Mouse (Mus musculus) forebrain, embryonic 12.5 days (tissue): ENCODE results near the gene Gli3. TPM values are rescaled to one million over a fixed set of nuclear protein-coding genes. Genes with fewer than 3 reads are reported as not detected.

Experiments used
- ATAC-seq: fragments of 200-750 bp; cut with Nextera tagmentation; 2 replicates; pipeline ENCODE4 v1.8.0; 2017; ENCODE audit warnings: moderate TSS enrichment; ENCODE audit not compliant: low FRiP score
- H3K27ac ChIP-seq: fragments of 300-500 bp; sonication (generic); 2 replicates; pipeline ENCODE4 v1.5.1; 2016; ENCODE audit warnings: mild to moderate bottlenecking
- H3K27me3 ChIP-seq: fragments of 300-500 bp; sonication (generic); 2 replicates; pipeline ENCODE4 v1.6.1; 2016; ENCODE audit warnings: mild to moderate bottlenecking
- H3K36me3 ChIP-seq: fragments of 300-500 bp; sonication (generic); replicated peaks from 2 replicates; pipeline ENCODE4 v1.6.1; 2016; ENCODE audit warnings: mild to moderate bottlenecking
- H3K4me1 ChIP-seq: fragments of 300-500 bp; sonication (generic); 2 replicates; pipeline ENCODE4 v1.6.1; 2016
- H3K4me2 ChIP-seq: fragments of 300-500 bp; sonication (generic); 2 replicates; pipeline ENCODE4 v1.6.1; 2016; ENCODE audit warnings: mild to moderate bottlenecking, moderate library complexity
- H3K4me3 ChIP-seq: fragments of 300-500 bp; sonication (generic); replicated peaks from 2 replicates; pipeline ENCODE4 v1.5.1; 2016; ENCODE audit warnings: mild to moderate bottlenecking
- H3K9ac ChIP-seq: fragments of 300-500 bp; sonication (generic); 2 replicates; pipeline ENCODE4 v1.6.1; 2016; ENCODE audit warnings: mild to moderate bottlenecking
- H3K9me3 ChIP-seq: fragments of 300-500 bp; sonication (generic); 2 replicates; pipeline ENCODE4 v1.6.1; 2016
- WGBS: fragments of 180-500 bp; shearing (Covaris S2); methylation state at CpG from one replicate; pipeline ENCODE4 v1.1.7; 2016; 5-methylcytosine and 5-hydroxymethylcytosine counted together
- polyA plus RNA-seq: library from polyadenylated mRNA; unstranded; fragments of >200 nt; fragmentation: Nextera tagmentation; extraction: Ambion mirVana; gene quantifications from 2 replicates; pipeline ENCODE4 v1.2.1, GENCODE M21; 2016

The Gli3 gene
- polyA plus RNA-seq, 1 experiment from 2014 or later: 48.2 TPM

- no peak overlapping the region for H3K9ac ChIP-seq
- no peak overlapping the region for H3K27ac ChIP-seq
- H3K36me3 ChIP-seq: peaks cover 10% of the 10 kb centered on the region; the same call in 1 of the 2 replicates
- no peaks in the 10 kb centered on the region for H3K27me3 ChIP-seq
- no peaks in the 10 kb centered on the region for H3K4me1 ChIP-seq
- no peak overlapping the region for H3K4me3 ChIP-seq
- no peaks in the 10 kb centered on the region for H3K9me3 ChIP-seq
- H3K4me2 ChIP-seq: no peak overlapping the region
- 85% methylated on average over 4 of the region's 4 CpGs for WGBS
- ATAC-seq: peak; percentile 73; the same call in 1 of the 2 replicates
These were observed 214.2 kb downstream of the Gli3 start for GRCm38 (mm10) chr13:15677106-15677760.

- 94% methylated on average over 1 of the region's 1 CpGs for WGBS
- no peaks in the 10 kb centered on the region for H3K4me1 ChIP-seq
- no peak for ATAC-seq
- H3K4me3 ChIP-seq: no peak overlapping the region
- H3K36me3 ChIP-seq: peaks cover 6% of the 10 kb centered on the region; the same call in 1 of the 2 replicates
- no peaks in the 10 kb centered on the region for H3K27me3 ChIP-seq
- H3K9ac ChIP-seq: no peak overlapping the region
- H3K27ac ChIP-seq: no peak overlapping the region
- no peaks in the 10 kb centered on the region for H3K9me3 ChIP-seq
- H3K4me2 ChIP-seq: no peak overlapping the region
These were observed 218.5 kb downstream of the Gli3 start for GRCm38 (mm10) chr13:15681530-15681929.

GRCm38 (mm10) chr13:15683006-15683405 lies 220.0 kb downstream of the Gli3 start:
- WGBS: 75% methylated on average over 1 of the region's 1 CpGs
- no peak for ATAC-seq

GRCm38 (mm10) chr13:15688074-15688825 lies 225.2 kb downstream of the Gli3 start:
- 68% methylated on average over 6 of the region's 6 CpGs for WGBS
- Histone ChIP-seq H3K27ac (no peak overlapping the region), H3K4me3 (no peak overlapping the region), H3K4me1 (peaks cover 4% of the 10 kb centered on the region; the same call in 1 of the 2 replicates), H3K4me2 (no peak overlapping the region), H3K9ac (no peak overlapping the region), H3K27me3 (no peaks in the 10 kb centered on the region), H3K36me3 (no peaks in the 10 kb centered on the region), H3K9me3 (no peaks in the 10 kb centered on the region)
- no peak for ATAC-seq

More at GRCm38 (mm10) chr13:15683006-15683405, 220.0 kb downstream of the Gli3 start:
- H3K9me3 ChIP-seq: no peaks in the 10 kb centered on the region
- no peak overlapping the region for H3K4me2 ChIP-seq
- H3K9ac ChIP-seq: no peak overlapping the region
- no peak overlapping the region for H3K4me3 ChIP-seq
- H3K27ac ChIP-seq: no peak overlapping the region
- H3K27me3 ChIP-seq: no peaks in the 10 kb centered on the region
- H3K36me3 ChIP-seq: peaks cover 6% of the 10 kb centered on the region; the same call in 1 of the 2 replicates
- no peaks in the 10 kb centered on the region for H3K4me1 ChIP-seq

DNA sequence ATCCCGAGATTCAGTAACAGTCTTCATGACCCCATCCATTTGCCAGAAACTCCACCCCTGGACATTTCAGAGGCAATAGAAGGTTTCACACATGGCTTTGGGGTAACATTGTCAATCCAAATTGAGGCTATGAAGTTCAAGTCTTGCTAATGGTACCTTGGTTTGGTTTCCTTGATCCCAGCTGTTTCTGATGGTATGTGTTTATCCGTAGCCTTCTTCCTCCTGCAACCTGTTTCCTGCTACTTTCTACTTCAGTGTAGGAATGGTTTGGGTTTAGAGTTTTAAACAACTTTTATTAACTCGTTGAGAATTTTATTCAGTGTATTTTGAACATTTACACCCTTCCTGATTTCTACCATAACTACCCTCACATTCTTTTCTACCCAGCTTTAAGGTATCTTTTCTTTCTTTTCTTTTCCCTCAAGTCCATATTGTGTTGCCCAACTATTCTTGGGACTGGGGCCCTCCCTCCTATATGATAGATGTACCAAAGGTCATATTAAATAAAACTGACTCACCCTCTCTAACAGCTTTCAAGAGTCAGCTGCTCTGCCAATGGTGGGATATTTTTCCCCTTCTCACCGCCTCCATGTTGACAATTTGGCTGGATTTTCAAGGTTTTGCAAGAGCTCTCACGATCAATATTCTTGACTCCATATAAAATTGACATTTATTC lies 225.9 kb downstream of the Gli3 start:
- no peaks in the 10 kb centered on the region for H3K36me3 ChIP-seq
- H3K27me3 ChIP-seq: no peaks in the 10 kb centered on the region
- no peak overlapping the region for H3K27ac ChIP-seq
- peaks cover 4% of the 10 kb centered on the region; the same call in 1 of the 2 replicates for H3K4me1 ChIP-seq
- H3K4me3 ChIP-seq: no peak overlapping the region
- WGBS: 92% methylated on average over 5 of the region's 5 CpGs
- no peak for ATAC-seq
- H3K9me3 ChIP-seq: no peaks in the 10 kb centered on the region
- no peak overlapping the region for H3K9ac ChIP-seq
- H3K4me2 ChIP-seq: no peak overlapping the region

DNA sequence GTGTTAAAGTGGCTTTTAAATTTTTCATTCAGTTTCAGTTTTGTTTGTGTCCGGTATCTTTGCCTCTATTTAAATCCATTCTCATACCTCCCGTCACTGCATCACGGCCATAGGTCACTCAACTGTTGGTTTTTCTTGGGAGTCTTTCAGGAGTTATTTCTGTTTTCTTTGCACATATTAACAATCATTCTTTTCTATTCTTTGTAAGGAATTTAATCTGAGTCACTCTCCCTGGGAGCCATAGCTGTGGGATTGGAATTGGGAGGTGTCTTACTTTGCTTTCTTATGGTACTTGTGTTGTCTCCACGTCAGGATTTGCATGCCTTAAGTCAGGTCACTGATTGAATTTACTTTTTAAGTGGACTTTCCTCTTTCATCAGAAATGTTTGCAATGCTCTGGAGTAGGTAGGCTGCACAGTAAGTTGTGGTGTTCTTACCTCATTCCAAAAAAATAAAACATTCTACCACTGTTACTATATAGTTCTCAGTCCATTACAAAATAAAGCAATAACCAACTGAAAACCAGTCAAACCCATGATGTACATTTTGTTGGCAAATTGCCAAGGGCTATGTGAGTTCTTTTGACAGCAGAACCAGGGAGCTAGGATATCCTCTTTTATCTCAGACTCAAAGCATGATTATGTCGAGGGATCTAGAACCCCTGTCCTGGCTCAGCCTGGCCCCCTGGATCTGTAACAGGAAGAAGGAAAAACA lies 228.9 kb downstream of the Gli3 start:
- WGBS: 49% methylated on average over 5 of the region's 5 CpGs
- H3K9ac ChIP-seq: no peak overlapping the region

GRCm38 (mm10) chr13:15692465-15692809 lies 229.4 kb downstream of the Gli3 start:
- no peaks in the 10 kb centered on the region for H3K27me3 ChIP-seq
- peak; percentile 57; the same call in 1 of the 2 replicates for ATAC-seq
- peaks cover 6% of the 10 kb centered on the region for H3K4me1 ChIP-seq
- H3K9me3 ChIP-seq: no peaks in the 10 kb centered on the region
- H3K4me3 ChIP-seq: no peak overlapping the region
- H3K36me3 ChIP-seq: no peaks in the 10 kb centered on the region
- H3K9ac ChIP-seq: no peak overlapping the region
- no peak overlapping the region for H3K4me2 ChIP-seq
- no peak overlapping the region for H3K27ac ChIP-seq

More for the DNA sequence above, 228.9 kb downstream of the Gli3 start:
- no peak overlapping the region for H3K4me3 ChIP-seq
- H3K4me1 ChIP-seq: peaks cover 6% of the 10 kb centered on the region
- peak; percentile 33; the same call in 1 of the 2 replicates for ATAC-seq
- no peak overlapping the region for H3K27ac ChIP-seq
- H3K9me3 ChIP-seq: no peaks in the 10 kb centered on the region
- no peaks in the 10 kb centered on the region for H3K27me3 ChIP-seq
- H3K36me3 ChIP-seq: no peaks in the 10 kb centered on the region
- no peak overlapping the region for H3K4me2 ChIP-seq

- Histone ChIP-seq H3K9ac (no peak overlapping the region), H3K4me2 (no peak overlapping the region), H3K27ac (no peak overlapping the region), H3K27me3 (no peaks in the 10 kb centered on the region), H3K4me1 (peaks cover 6% of the 10 kb centered on the region; the same call in 1 of the 2 replicates), H3K4me3 (no peak overlapping the region), H3K9me3 (no peaks in the 10 kb centered on the region), H3K36me3 (no peaks in the 10 kb centered on the region)
- ATAC-seq: no peak
- WGBS: 85% methylated on average over 4 of the region's 4 CpGs
These were observed 235.2 kb downstream of the Gli3 start for GRCm38 (mm10) chr13:15698284-15698683.

GRCm38 (mm10) chr13:15699116-15699515 lies 236.1 kb downstream of the Gli3 start:
- Histone ChIP-seq H3K27ac (no peak overlapping the region), H3K36me3 (no peaks in the 10 kb centered on the region), H3K27me3 (no peaks in the 10 kb centered on the region), H3K9ac (no peak overlapping the region), H3K4me2 (no peak overlapping the region), H3K4me1 (peaks cover 6% of the 10 kb centered on the region; the same call in 1 of the 2 replicates), H3K4me3 (no peak overlapping the region), H3K9me3 (no peaks in the 10 kb centered on the region)
- ATAC-seq: no peak
- 90% methylated on average over 6 of the region's 6 CpGs for WGBS

- ATAC-seq: no peak
- H3K4me2 ChIP-seq: no peak overlapping the region
- H3K27me3 ChIP-seq: no peaks in the 10 kb centered on the region
- H3K36me3 ChIP-seq: no peaks in the 10 kb centered on the region
- H3K9ac ChIP-seq: no peak overlapping the region
- H3K27ac ChIP-seq: no peak overlapping the region
- H3K9me3 ChIP-seq: no peaks in the 10 kb centered on the region
- H3K4me1 ChIP-seq: peaks cover 49% of the 10 kb centered on the region
- 48% methylated on average over 8 of the region's 8 CpGs for WGBS
- no peak overlapping the region for H3K4me3 ChIP-seq
These were observed 241.6 kb downstream of the Gli3 start for GRCm38 (mm10) chr13:15704669-15705068.

DNA sequence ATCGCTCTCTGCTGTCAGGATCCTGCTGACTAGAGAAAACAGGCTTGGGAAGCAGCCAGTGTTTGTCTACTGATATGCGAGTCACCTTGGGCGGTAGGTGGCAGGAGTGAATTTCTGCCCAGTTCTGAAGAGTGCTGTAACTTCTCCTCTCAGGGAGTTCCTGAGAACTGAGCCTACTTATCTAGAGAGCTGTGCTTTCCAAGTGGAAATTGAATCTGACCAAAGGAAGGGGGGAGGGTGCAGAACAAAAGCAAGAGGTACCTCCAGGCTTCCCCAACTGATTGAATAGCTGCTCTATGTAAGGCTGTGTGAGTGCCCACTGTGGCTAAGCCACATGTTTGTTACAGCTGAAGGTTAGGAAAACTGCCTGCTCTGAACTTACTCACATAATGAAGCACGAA lies 244.4 kb downstream of the Gli3 start:
- Histone ChIP-seq H3K27ac (peak overlapping the region; percentile 81), H3K4me2 (no peak overlapping the region; the same call in 1 of the 2 replicates), H3K9ac (no peak overlapping the region), H3K27me3 (0 out of 2 replicates have a peak, but pooled peaks cover 4% of the 10 kb centered on the region), H3K4me3 (no peak overlapping the region), H3K9me3 (no peaks in the 10 kb centered on the region), H3K4me1 (peaks cover 61% of the 10 kb centered on the region), H3K36me3 (no peaks in the 10 kb centered on the region)
- WGBS: 10% methylated on average over 4 of the region's 4 CpGs
- peak; percentile 88 for ATAC-seq

- no peak for ATAC-seq
- H3K4me3 ChIP-seq: no peak overlapping the region
- H3K4me2 ChIP-seq: no peak overlapping the region
- no peak overlapping the region for H3K9ac ChIP-seq
- peaks cover 39% of the 10 kb centered on the region for H3K4me1 ChIP-seq
- peaks cover 22% of the 10 kb centered on the region for H3K36me3 ChIP-seq
- 0 out of 2 replicates have a peak, but pooled peaks cover 7% of the 10 kb centered on the region for H3K27me3 ChIP-seq
- 58% methylated on average over 7 of the region's 7 CpGs for WGBS
- H3K27ac ChIP-seq: peak overlapping the region; percentile 57
- no peaks in the 10 kb centered on the region for H3K9me3 ChIP-seq
These were observed 250.5 kb downstream of the Gli3 start for GRCm38 (mm10) chr13:15713486-15713885.
